Mouse (Mus musculus) skeletal muscle tissue, adult 2 months (tissue): ENCODE measurements around the gene Arhgef12.

ENCODE experiments used
- DNase-seq: peaks from one replicate; pipeline ENCODE4 v3.0.0-alpha.2; 2012; ENCODE audit warnings: low read depth, low spot score

The Arhgef12 gene

DNA sequence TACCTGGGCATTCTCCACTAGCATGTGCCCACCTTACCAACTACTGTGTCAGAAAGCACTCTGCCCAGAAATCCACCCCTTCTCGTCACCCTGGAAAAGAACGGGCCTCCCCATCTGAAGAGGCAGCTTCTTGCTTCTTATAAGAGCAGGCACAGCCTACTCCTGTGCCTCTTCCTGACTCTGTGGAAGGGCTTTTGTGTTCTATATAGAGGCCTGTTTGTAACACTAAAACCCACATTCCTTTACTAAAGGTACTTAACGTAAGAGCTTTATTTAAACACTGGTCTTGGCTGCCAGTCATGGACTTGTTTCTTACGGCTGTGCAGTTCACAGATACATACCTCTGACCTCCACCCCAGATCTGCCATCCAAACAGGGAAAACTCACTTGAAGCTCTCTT is 185.2 kb downstream of the Arhgef12 start:
- DNase-seq: no peak

DNA sequence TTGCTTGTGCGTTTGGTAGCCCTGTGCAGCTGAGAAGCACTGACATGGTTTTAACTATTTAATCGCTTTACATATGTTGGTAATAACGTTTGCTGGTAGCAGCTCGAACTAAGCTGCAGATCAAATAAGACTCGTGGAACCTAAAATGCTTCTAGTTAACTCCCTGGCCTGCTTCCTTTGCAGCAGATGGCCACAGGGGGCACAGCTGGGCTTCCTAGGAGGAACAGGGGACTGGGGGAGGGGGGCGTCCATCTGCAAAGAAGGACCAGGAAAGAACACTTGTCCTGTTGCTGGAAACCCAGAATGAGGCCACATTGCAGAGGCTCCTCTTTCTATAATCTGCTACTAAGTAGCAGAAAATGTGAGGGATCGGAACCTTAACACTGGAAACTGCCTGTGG is 186.8 kb downstream of the Arhgef12 start:
- no peak for DNase-seq

DNA sequence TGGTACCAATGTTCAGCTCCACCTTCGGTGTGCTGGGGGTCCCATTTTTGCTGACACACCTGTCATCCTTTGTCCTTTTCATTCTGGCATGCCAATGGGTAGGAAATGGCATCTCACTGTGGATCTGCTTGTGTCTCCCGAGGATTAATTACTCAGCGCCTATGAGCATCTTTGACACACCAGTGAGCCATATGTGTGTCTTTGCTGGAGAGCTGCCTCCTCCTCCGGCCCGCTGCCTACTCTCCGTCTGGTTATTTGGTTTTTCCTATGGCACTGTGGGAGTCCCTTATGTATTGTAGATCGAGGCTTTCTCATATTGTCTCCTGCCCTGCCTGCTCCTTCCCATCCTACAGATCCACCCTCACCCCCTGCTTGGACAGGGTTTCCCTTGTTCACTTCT is 189.1 kb downstream of the Arhgef12 start:
- no peak for DNase-seq
